Mouse (Mus musculus): Measurements from ENCODE around the gene Nhej1.
A peak's percentile ranks its signal among the peaks of the same experiment; 100 is the strongest.

Gene Nhej1

DNA sequence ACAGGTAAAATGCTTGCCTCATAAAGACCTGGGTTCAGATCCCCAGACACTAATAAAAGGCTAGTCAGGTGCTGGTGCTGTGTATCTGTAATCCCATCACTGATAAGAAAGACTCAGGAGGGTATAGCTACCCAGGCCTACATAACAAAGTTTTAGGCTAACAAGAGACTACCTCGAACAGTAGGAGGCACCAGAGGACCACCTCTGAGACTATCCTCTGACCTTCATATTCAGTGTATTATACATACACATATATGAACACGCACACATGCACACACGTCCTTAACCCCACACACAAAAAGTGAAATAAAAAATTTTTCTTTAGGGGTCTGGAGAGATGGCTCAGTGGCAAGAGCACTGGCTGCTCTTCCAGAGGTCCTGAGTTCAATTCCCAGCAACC is 2.8 kb downstream of the Nhej1 start:
- DNase-seq: no peak

- peak; percentile 20 for DNase-seq
These were observed 72.9 kb downstream of the Nhej1 start for GRCm38 (mm10) chr1:75052091-75052490.

GRCm38 (mm10) chr1:75051428-75051827 is 73.6 kb downstream of the Nhej1 start:
- DNase-seq: no peak

- DNase-seq: no peak
These were observed 76.4 kb downstream of the Nhej1 start for GRCm38 (mm10) chr1:75048571-75048970.

DNA sequence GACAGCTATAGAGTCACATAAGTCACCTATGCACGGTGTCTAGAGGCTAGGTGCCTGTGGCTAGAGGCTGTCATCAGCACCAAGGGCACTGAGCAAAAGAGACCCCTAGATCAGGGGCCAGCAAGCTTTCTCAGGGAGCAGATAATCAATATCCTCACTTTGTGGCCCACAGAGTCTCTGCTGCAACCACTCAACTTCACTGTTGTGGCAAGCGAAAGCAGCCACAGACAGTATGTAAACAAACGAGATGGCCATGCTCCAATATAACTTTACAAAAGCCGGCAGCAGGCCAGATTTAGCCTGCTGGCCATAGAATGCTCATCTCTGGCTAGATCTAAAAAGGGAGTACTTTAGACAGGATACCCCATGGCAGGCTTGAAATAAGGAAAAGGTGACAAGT is 77.0 kb downstream of the Nhej1 start:
- no peak for DNase-seq

DNA sequence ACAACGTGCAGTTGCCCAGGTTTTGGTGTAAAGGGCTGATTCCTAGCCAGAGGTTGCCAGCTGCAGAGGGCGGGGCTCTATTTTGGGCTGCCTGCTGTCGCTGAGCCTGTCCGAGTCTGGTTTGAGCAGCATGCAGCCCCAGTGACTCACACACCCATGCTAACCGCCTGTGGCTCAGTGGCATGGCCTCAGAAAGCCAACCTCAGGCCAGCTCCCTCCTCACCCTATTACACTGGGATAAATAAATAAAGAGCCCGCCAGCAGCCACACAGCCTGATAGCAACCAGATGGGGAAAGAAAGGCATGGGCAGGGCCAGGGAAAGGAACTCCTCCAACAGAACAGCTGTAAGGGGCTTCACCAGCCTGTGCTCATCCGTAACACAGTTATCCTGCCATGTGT is 84.6 kb downstream of the Nhej1 start:
- no peak for DNase-seq

DNA sequence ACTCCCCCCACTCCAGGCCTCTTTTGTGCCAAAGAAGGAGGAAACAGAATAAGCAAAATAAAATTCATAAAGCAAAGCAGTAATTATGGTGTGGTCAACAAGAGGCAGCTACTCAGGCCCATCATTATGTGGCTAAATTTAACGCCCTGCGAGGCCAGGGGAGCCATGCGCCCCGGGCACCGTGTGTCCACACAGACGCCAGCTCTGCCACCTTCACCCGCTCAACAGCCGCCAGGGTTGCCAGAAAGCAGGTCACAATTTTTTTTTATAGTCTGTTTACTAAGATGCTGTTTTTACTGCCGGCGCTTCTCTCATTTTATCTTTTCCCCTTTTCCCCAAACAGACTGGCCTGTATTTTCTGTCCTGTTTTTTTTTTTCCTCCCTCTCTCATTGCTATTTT is 93.0 kb downstream of the Nhej1 start:
- no peak for DNase-seq

GRCm38 (mm10) chr1:75027061-75027779 is 97.8 kb downstream of the Nhej1 start:
- DNase-seq: no peak

GRCm38 (mm10) chr1:75024419-75025199 is 100.4 kb downstream of the Nhej1 start:
- no peak for DNase-seq

DNA sequence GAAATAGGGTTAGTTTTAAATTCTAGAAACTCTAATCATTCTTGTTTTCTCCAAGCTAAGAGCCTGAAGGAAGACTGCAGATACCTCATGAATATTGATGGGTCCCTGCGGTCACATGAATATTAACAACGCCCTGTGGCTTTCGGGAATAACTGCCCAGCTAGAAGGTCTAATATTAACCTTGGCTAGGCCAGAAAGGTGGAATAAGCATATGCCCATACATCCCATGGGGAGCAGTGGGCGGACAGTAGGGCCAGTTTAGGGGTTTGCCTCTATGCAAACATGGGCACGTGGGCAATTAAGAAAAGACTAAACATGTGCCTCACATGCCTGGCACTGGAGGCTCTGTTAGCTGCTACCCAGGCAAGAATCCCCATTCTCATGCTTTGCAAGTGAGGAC is 102.8 kb downstream of the Nhej1 start:
- DNase-seq: no peak

GRCm38 (mm10) chr1:75016846-75017245 is 108.2 kb downstream of the Nhej1 start:
- peak; percentile 72 for DNase-seq

GRCm38 (mm10) chr1:75015551-75016265 is 109.3 kb downstream of the Nhej1 start:
- no peak for DNase-seq

DNA sequence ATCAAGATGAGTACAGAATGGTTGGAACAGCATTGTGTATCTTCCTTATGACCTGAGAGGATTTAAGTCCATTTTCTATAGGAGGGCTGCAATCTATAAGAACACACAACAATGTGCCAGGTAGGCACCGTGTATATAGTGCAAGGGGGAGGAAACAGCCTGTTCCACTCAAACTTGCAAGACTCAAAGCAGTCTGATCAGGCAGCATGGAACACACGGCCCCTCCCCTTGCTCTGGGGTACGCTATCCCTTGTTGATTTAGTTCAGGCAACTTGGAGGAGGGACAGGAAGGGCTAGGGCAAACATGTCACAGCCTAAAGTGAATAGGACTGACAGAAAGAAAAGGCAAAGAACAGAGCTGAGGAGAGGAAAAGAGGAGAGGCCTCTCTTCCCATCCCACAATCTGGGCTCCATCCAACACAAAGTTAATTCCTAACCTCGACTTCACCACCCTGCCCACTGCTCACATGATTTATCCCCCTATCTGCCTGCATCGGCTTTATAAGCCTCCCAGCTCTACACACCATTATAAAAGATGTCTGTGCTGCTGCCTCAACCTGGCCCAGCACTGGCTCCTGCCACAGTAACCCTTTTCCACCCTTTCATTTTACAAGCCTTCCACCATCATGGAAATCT is 110.7 kb downstream of the Nhej1 start:
- no peak for DNase-seq

DNA sequence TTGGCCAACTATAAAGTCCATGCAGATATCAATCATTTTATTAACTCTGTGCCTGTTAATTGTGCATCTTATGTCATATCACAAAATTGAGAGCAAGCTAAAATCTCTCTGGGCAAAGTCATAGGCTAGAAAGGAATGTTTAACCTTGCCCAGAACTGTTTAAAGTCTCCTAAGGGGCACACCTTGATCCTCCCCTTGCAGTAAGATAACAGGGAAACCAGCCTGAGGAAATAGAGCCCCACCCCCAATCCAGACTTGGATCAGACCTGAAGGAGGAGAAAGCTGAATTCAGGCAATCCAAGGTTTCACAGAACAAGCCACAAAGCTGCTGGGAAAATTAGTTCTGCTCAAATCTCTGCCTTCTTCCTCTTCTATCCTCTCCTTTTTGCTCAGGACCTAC is 114.2 kb downstream of the Nhej1 start:
- DNase-seq: no peak

DNA sequence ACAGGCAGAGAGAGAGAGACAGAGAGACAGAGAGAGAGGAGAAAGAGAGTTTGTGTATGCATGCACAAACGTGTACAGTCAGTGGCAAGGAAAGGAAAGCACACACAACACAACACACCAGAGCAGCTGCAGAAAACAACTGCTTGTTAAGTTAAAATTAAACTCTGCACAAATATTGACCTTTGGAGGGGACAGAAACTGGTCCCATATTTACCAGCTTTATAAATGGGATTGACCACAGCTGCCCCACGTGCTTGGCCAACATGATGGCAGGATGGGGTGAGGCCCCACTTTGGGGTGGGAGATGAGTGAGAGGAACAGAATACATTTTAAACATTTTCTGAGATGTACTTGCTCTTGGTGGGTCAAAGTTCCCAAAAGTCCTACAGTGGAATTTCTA is 114.8 kb downstream of the Nhej1 start:
- DNase-seq: no peak

DNA sequence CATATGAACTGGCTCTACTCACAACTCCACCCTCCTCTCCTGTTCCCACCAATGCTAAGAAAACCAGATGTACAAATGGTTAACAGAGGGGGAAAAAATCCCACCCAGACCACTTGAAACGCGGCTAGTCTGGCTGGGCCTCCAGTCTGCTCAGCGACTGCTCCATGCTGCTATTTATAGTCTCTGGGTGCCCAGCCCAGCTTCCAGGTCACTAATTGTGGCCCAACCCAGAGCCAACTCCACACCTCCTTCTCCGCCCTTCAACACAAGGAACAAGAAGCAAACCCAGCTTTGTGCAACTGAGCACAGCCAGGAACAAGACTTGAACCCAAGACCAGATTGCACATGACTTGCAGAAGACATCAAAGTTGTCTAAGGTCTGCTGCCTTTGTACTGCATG is 119.0 kb downstream of the Nhej1 start:
- DNase-seq: no peak

DNA sequence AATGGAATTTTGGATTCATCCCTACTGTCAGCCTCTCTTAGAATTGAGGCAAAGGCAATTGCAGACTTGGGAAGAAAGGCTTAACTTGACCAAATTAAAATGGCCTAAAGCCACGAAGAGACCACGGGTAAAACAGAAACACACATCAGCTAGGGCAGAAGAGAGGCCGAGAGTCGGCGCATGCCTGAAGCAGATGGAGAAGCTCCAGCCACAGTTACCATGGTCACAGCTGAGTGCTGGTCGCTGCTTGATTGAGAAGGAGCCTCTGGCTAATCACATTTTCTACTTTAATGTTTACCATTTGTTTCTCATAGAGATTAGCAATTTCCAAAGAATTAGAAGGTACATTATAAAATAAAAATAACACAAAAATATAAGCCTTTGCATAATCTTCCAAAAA is 123.8 kb downstream of the Nhej1 start:
- DNase-seq: no peak

DNA sequence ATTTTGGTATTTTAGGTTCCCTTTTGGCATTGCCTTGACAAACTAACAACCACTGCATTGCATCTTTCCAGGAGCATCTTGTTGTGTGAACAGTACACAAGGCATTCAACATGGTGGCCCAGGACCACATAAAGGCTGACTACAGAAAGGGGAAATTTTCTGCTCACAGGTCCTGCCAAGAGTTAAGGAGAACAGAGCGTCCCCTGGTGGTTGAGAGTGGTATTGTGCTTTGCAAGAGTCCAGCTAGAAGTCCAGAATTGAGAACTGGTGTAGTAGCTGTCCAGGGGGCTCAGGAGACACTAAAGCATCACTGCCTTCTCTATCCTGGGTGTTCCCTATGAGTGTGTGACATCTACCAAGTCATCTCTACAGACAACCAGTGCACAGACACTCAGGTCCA is 124.5 kb downstream of the Nhej1 start:
- DNase-seq: peak; percentile 28

GRCm38 (mm10) chr1:74999173-74999572 is 125.8 kb downstream of the Nhej1 start:
- no peak for DNase-seq

DNA sequence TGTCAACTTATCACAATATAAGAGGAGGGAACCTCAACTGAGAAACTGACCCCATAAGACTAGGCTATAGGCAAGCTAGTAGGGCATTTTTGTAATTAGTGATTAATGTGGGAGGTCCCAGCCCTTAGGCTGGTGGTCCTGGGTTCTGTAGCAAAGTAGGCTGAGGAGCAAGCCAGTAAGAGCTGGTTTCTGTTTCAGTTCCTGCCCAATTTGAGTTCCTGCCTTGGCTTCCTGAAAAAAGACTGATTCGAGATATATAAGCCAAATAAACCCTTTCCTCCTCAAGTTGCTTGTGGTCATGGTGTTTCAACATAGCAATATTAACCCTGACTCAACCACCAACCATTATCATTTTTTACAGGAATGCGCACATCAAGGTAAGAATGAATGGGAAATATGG is 127.8 kb downstream of the Nhej1 start:
- no peak for DNase-seq

DNA sequence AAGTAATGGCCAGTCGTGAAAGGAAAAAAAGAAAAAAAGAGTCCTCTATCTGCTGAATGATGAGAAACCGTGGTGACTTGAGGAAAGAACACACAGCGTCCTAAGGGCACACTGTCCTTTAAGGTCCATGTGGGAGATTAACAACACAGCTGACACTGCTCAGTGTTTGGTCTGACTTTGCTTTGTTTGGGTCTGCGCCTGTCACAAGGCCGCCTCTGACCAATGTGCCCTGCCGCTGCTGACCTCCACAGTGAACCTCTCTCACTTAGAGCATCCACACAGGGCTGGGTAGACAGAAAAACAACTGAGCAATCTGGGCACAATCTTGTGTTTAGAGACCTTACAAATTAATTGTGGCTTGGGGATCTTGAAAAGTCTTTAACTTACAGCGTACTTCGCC is 148.0 kb downstream of the Nhej1 start:
- DNase-seq: no peak

DNA sequence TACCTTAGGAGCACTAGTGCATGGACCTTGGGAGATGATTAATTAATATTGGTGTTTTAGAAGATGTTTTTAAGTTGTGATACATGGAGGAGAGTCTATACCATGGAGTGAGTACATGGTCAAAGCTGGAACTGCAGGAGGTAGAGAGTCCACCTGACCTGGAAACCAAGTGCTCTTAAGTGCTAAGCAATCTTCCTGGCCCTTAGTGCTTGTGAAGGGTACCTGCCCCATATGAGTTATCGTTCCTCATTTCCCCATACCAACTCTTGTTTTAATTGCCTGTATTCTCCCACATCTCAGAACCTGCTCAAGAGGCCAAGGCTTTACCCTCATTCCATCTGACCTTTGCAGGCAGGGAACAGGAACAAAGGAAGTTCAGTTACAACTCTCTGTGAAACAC is 149.1 kb downstream of the Nhej1 start:
- no peak for DNase-seq

DNA sequence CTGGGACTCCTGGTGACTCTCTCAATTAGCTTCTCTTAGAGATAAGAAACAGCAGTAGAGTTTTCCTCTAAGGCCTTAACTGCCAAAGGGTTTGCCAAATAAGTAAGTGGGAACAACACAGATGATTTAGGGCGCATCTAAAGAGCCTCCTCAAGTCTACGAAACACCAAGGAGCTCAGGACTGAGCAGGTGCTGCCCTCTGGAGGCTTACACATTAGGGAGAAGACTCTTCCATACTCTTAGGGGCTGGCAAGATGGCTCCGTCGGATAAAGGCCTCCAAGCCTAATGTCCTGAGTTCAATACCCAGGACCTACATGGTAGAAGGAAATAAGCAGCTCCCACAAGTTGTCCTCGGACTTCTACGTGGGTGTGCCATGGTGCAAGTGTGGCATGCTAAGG is 151.4 kb downstream of the Nhej1 start:
- DNase-seq: no peak

Data from cerebellum, adult 9-10 months (tissue).